Mouse (Mus musculus) ES-Bruce4 (cell line): ENCODE measurements at regions not wholly inside any gene's neighbourhood (a gene's known extent, or its start where the extent isn't known, plus 50 kb on each side); places are given as distances from the start of the nearest gene placed in this dataset.
"Not testable (repeated sequence)": the region's sequence is repeated elsewhere in the genome, so short reads cannot be mapped to it uniquely, and the experiment has no call there.

Source experiments
- CTCF ChIP-seq: IDR thresholded peaks from one replicate; pipeline ENCODE4 v1.8.1; 2011; ENCODE audit warnings: low read depth, low read length
- EP300 ChIP-seq: IDR thresholded peaks from 2 replicates; pipeline ENCODE4 v1.6.1; 2011; ENCODE audit warnings: low read depth, low read length; ENCODE audit not compliant: insufficient read depth

GRCm38 (mm10) chr12:19646071-19646470, 308.2 kb upstream of the Gm21863 start:
- TF ChIP-seq EP300, CTCF: not testable (repeated sequence)
